Mouse (Mus musculus) testis, postnatal 14 days (tissue): ENCODE results near the gene Tbc1d19.

ENCODE experiments used
- DNase-seq: peaks from one replicate; pipeline ENCODE4 v3.0.0; 2021; ENCODE audit warnings: low spot score

The Tbc1d19 gene

GRCm38 (mm10) chr5:53909201-53909600 is 99.8 kb downstream of the Tbc1d19 start:
- no peak for DNase-seq

GRCm38 (mm10) chr5:53920416-53920815 is 111.0 kb downstream of the Tbc1d19 start:
- no peak for DNase-seq

- DNase-seq: no peak
Measured at GRCm38 (mm10) chr5:53922149-53922904, 112.9 kb downstream of the Tbc1d19 start.

- no peak for DNase-seq
Measured at GRCm38 (mm10) chr5:53924005-53924404, 114.6 kb downstream of the Tbc1d19 start.

GRCm38 (mm10) chr5:53926301-53926855 is 117.0 kb downstream of the Tbc1d19 start:
- no peak for DNase-seq

GRCm38 (mm10) chr5:53927886-53928285 is 118.5 kb downstream of the Tbc1d19 start:
- no peak for DNase-seq

- no peak for DNase-seq
Measured at GRCm38 (mm10) chr5:53928537-53928936, 119.1 kb downstream of the Tbc1d19 start.

GRCm38 (mm10) chr5:53929205-53929614 is 119.8 kb downstream of the Tbc1d19 start:
- no peak for DNase-seq

GRCm38 (mm10) chr5:53929814-53930213 is 120.4 kb downstream of the Tbc1d19 start:
- no peak for DNase-seq

- no peak for DNase-seq
Measured at GRCm38 (mm10) chr5:53931011-53931410, 121.6 kb downstream of the Tbc1d19 start.

- DNase-seq: no peak
Measured at GRCm38 (mm10) chr5:53933628-53934027, 124.2 kb downstream of the Tbc1d19 start.

- DNase-seq: no peak
Measured at GRCm38 (mm10) chr5:53934040-53934439, 124.6 kb downstream of the Tbc1d19 start.

- no peak for DNase-seq
Measured at GRCm38 (mm10) chr5:53934826-53935225, 125.4 kb downstream of the Tbc1d19 start.

GRCm38 (mm10) chr5:53937187-53937586 is 127.8 kb downstream of the Tbc1d19 start:
- no peak for DNase-seq

- no peak for DNase-seq
Measured at GRCm38 (mm10) chr5:53939026-53939425, 129.6 kb downstream of the Tbc1d19 start.

GRCm38 (mm10) chr5:53941322-53942024 is 132.1 kb downstream of the Tbc1d19 start:
- no peak for DNase-seq

- DNase-seq: no peak
Measured at GRCm38 (mm10) chr5:53942332-53942731, 132.9 kb downstream of the Tbc1d19 start.

GRCm38 (mm10) chr5:53943321-53943857 is 134.0 kb downstream of the Tbc1d19 start:
- DNase-seq: peak; percentile 67

- no peak for DNase-seq
Measured at GRCm38 (mm10) chr5:53946747-53947146, 137.3 kb downstream of the Tbc1d19 start.

GRCm38 (mm10) chr5:53947549-53948183 is 138.3 kb downstream of the Tbc1d19 start:
- no peak for DNase-seq

- DNase-seq: no peak
Measured at GRCm38 (mm10) chr5:53948606-53949266, 139.3 kb downstream of the Tbc1d19 start.

- DNase-seq: no peak
Measured at GRCm38 (mm10) chr5:53950189-53950588, 140.8 kb downstream of the Tbc1d19 start.
